Mouse (Mus musculus) CH12.LX (cell line): Measurements from ENCODE around the gene Kcnh5.

Experiments used
- CHD1 ChIP-seq: IDR thresholded peaks from 2 replicates; pipeline ENCODE4 v1.6.1; 2012; ENCODE audit warnings: low read depth, low read length, improper control_type of control experiment, inconsistent platforms
- CTCF ChIP-seq, 2 experiments: IDR thresholded peaks in 1 of 2; conservative IDR thresholded peaks in 1 of 2; 2 replicates each; pipeline ENCODE4 v1.5.1; 2011 to 2012; ENCODE audit warnings: low read depth in 2 of 2, low read length in 2 of 2, improper control_type of control experiment in 1 of 2, inconsistent platforms in 1 of 2, mild to moderate bottlenecking in 1 of 2, moderate library complexity in 1 of 2
- HCFC1 ChIP-seq: IDR thresholded peaks from 2 replicates; pipeline ENCODE4 v1.6.1; 2012; ENCODE audit warnings: low read depth, mild to moderate bottlenecking, inconsistent platforms, low read length, improper control_type of control experiment
- POLR2A ChIP-seq: IDR thresholded peaks from 2 replicates; pipeline ENCODE4 v1.6.1; 2011; ENCODE audit warnings: low read depth, mild to moderate bottlenecking, improper control_type of control experiment, low read length
- TBP ChIP-seq: conservative IDR thresholded peaks from 2 replicates; pipeline ENCODE4 v1.6.1; 2011; ENCODE audit warnings: low read depth, low read length, improper control_type of control experiment
- TCF12 ChIP-seq: IDR thresholded peaks from 2 replicates; pipeline ENCODE4 v1.6.1; 2014; ENCODE audit warnings: low read depth, mild to moderate bottlenecking, inconsistent platforms, low read length, improper control_type of control experiment

DNA sequence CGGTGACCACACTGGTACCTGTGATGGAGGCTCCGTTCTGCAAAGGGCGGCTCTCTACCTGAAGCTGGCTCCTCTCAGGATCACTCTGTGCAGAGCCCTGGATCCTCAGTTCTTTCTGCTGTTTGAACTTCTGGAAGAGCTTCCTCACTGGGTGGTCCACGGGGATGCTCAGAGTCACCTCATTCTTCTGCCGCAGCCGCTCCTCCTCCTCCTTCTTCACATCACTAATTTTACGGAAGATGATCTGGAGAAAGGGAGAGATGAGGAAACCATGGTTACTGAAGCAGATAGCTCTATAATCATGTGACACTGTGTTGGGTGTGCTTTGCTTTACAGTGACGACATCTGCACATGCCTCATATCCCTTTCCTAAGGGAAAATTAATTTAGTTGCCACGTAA, 278.9 kb downstream of the Kcnh5 start:
- TF ChIP-seq POLR2A (no peak), CTCF (conservative IDR thresholded peaks at IDR 0.05 in 1 of 2, IDR thresholded peaks at IDR 0.05 in 1 of 2; ENCODE audit: low read depth in 2 of 2, low read length in 2 of 2) (no peak), TBP (no peak), CHD1 (no peak), HCFC1 (no peak), TCF12 (no peak)
